Mouse (Mus musculus) layer of hippocampus, adult 2 months (tissue): ENCODE measurements around the gene Trmt5. TPM values are rescaled to one million over a fixed set of nuclear protein-coding genes. Genes with fewer than 3 reads are reported as not detected.
A peak's percentile ranks its signal among the peaks of the same experiment; 100 is the strongest.

Experiments used
- DNase-seq, 2 experiments: peaks; one replicate each; pipeline ENCODE4 v3.0.0; 2022; ENCODE audit warnings: low spot score in 2 of 2
- H3K27ac ChIP-seq: fragments of 200-600 bp; 2 replicates; pipeline ENCODE4 v1.8.1; 2022
- H3K4me3 ChIP-seq: fragments of 200-600 bp; 2 replicates; pipeline ENCODE4 v1.8.1; 2022; ENCODE audit warnings: mild to moderate bottlenecking
- CTCF ChIP-seq: fragments of 200-600 bp; conservative IDR thresholded peaks from 2 replicates; pipeline ENCODE4 v1.8.1; 2022; ENCODE audit warnings: antibody characterized with exemption, mild to moderate bottlenecking, moderate library complexity
- total RNA-seq, 2 experiments: library from RNA; stranded (reverse); gene quantifications; 2 replicates each; pipeline ENCODE4 v1.2.3; 2021

The Trmt5 gene
- total RNA-seq, 2 experiments from 2014 or later = 9.7 to 13.0 TPM

- no peak for DNase-seq
- Histone ChIP-seq H3K4me3 (no peak overlapping the region), H3K27ac (no peak overlapping the region)
- TF ChIP-seq CTCF = no peak
Measured at GRCm38 (mm10) chr12:73259269-73259668, 27.2 kb downstream of the Trmt5 start.

GRCm38 (mm10) chr12:73255006-73255405, 31.5 kb downstream of the Trmt5 start:
- no peak overlapping the region for H3K4me3 ChIP-seq
- DNase-seq = no peak
- no peak for TF ChIP-seq CTCF
- H3K27ac ChIP-seq = no peak overlapping the region

- DNase-seq = no peak
- no peak for TF ChIP-seq CTCF
- Histone ChIP-seq H3K27ac (peak overlapping the region; percentile 24; the same call in 1 of the 2 replicates), H3K4me3 (no peak overlapping the region)
Measured at GRCm38 (mm10) chr12:73245687-73246086, 40.8 kb downstream of the Trmt5 start.

- Histone ChIP-seq H3K27ac (peak overlapping the region; percentile 33; the same call in 1 of the 2 replicates), H3K4me3 (no peak overlapping the region)
- peak in 1 of 2 experiments; percentile 62 for DNase-seq
- TF ChIP-seq CTCF = no peak
Measured at GRCm38 (mm10) chr12:73241960-73242359, 44.5 kb downstream of the Trmt5 start.

GRCm38 (mm10) chr12:73232586-73232985, 53.9 kb downstream of the Trmt5 start:
- TF ChIP-seq CTCF = no peak
- no peak overlapping the region for H3K4me3 ChIP-seq
- no peak overlapping the region for H3K27ac ChIP-seq
- no peak for DNase-seq

GRCm38 (mm10) chr12:73231552-73231951, 55.0 kb downstream of the Trmt5 start:
- no peak for DNase-seq
- no peak overlapping the region for H3K27ac ChIP-seq
- no peak for TF ChIP-seq CTCF
- H3K4me3 ChIP-seq = no peak overlapping the region

GRCm38 (mm10) chr12:73230196-73230595, 56.3 kb downstream of the Trmt5 start:
- DNase-seq = no peak
- Histone ChIP-seq H3K27ac (no peak overlapping the region), H3K4me3 (no peak overlapping the region)
- no peak for TF ChIP-seq CTCF

Other genes with a start within 250 kb of the Trmt5 start
- gene Six1, start 232.8 kb downstream of the Trmt5 start, total RNA-seq = under 1 TPM; 0.18 to 0.20 TPM
- gene Six4, start 173.3 kb downstream of the Trmt5 start, total RNA-seq = 1 to 10 TPM in 1 of 2 experiments, under 1 TPM in 1; 0.77 to 1.0 TPM
- gene Mnat1, start 163.0 kb downstream of the Trmt5 start, total RNA-seq = 10 to 100 TPM; 25.6 to 26.9 TPM
- gene Slc38a6, start 69 bp upstream of the Trmt5 start, total RNA-seq = 10 to 100 TPM; 14.2 to 18.2 TPM